Mouse (Mus musculus): ENCODE data around the gene Strn3. TPM values are rescaled to one million over a fixed set of nuclear protein-coding genes. Genes with fewer than 3 reads are reported as not detected.

Strn3 gene
- total and polyA plus RNA-seq, 3 experiments, result 22.1 to 47.9 (median 27.7) TPM

GRCm38 (mm10) chr12:51736381-51736780 lies 44.7 kb upstream of the Strn3 start:
- Histone ChIP-seq H3K4me2 (ENCODE audit: insufficient read depth, low read depth, poor library complexity, severe bottlenecking) (no peak overlapping the region), H3K79me2 (replicated peaks; ENCODE audit: control insufficient read depth, extremely low read depth, insufficient read depth, poor library complexity, severe bottlenecking) (no peaks in the 10 kb centered on the region), H3K4me3 (replicated peaks in 1 of 3; ENCODE audit: low read depth in 2 of 3, low read length in 2 of 3, poor library complexity in 1 of 3) (no peak overlapping the region), H3K9me3 (replicated peaks; ENCODE audit: low read length) (no peaks in the 10 kb centered on the region), H3K4me1 (ENCODE audit: control insufficient read depth in 1 of 2, insufficient read depth in 2 of 2) (no peaks in the 10 kb centered on the region), H3K27ac (ENCODE audit: insufficient read depth, low read depth) (no peak overlapping the region), H3K36me3 (replicated peaks in 1 of 2; ENCODE audit: control insufficient read depth in 1 of 2, insufficient read depth in 1 of 2, low read length in 1 of 2) (peaks cover 4 to 35% of the 10 kb centered on the region in 2 experiments), H3K9ac (ENCODE audit: insufficient read depth, low read depth) (no peak overlapping the region), H3K27me3 (replicated peaks) (no peaks in the 10 kb centered on the region)
- TF ChIP-seq RAD21 (IDR thresholded peaks at IDR 0.05; ENCODE audit: low read depth, low read length) (no peak), CTCF (conservative IDR thresholded peaks at IDR 0.05 in 1 of 2, IDR thresholded peaks at IDR 0.05 in 1 of 2; ENCODE audit: low read depth in 2 of 2, low read length in 2 of 2) (no peak), POLR2A (IDR thresholded peaks at IDR 0.05; ENCODE audit: low read depth, low read length) (no peak), E2F4 (IDR thresholded peaks at IDR 0.05; ENCODE audit: insufficient replicate concordance, low read depth, low read length) (no peak), SIN3A (IDR thresholded peaks at IDR 0.05; ENCODE audit: low read length) (no peak), POLR2AphosphoS2 (IDR thresholded peaks at IDR 0.05; ENCODE audit: low read depth, low read length) (no peak), BHLHE40 (IDR thresholded peaks at IDR 0.05; ENCODE audit: low read depth, low read length) (no peak), MXI1 (IDR thresholded peaks at IDR 0.05; ENCODE audit: low read depth, low read length) (no peak), NRF1 (IDR thresholded peaks at IDR 0.05; ENCODE audit: low read depth, low read length) (no peak), JUN (IDR thresholded peaks at IDR 0.05; ENCODE audit: insufficient read depth, low read depth, low read length) (no peak), IRF4 (IDR thresholded peaks at IDR 0.05; ENCODE audit: low read depth, low read length) (no peak), TBP (conservative IDR thresholded peaks at IDR 0.05; ENCODE audit: low read depth, low read length) (no peak), RCOR1 (conservative IDR thresholded peaks at IDR 0.05; ENCODE audit: low read depth, low read length) (no peak), EP300 (IDR thresholded peaks at IDR 0.05; ENCODE audit: low read length) (no peak)
- in situ Hi-C loops (cut with MboI; ENCODE audit: low pct_ligation_motif_present, low pct_unique_long_range_greater_than_20kb, low sequenced_read_pairs), result no loop called here
- dilution Hi-C loops (cut with MboI; ENCODE audit: extremely low pct_ligation_motif_present, extremely low pct_unique_long_range_greater_than_20kb, low sequenced_read_pairs), result no loop called here
- no peak for DNase-seq (ENCODE audit: extremely low read depth)

DNA sequence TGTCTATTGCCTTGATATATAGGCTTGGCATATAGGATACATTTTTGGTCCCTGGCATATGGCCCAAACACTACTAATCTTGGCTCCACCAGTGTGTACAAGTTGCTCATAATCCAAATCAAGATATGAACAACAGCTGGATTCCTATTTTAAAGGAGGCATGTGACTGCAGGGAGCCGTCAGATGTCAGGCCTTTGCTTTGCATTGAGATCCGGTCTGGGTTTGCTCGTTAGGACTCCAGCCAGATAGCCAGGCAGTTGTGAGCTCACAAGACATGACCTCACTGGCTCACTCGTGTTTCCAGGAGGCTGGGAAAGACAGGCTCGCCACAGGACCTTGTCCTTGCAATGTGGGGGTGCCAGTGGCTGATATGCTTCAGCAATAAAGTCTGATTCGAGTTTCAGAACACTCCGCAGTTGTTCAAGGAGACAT lies 44.2 kb upstream of the Strn3 start:
- Histone ChIP-seq H3K27me3 (replicated peaks) (no peaks in the 10 kb centered on the region), H3K79me2 (replicated peaks; ENCODE audit: control insufficient read depth, extremely low read depth, insufficient read depth, poor library complexity, severe bottlenecking) (no peaks in the 10 kb centered on the region), H3K27ac (ENCODE audit: insufficient read depth, low read depth) (no peak overlapping the region), H3K4me1 (ENCODE audit: control insufficient read depth in 1 of 2, insufficient read depth in 2 of 2) (no peaks in the 10 kb centered on the region), H3K9ac (ENCODE audit: insufficient read depth, low read depth) (no peak overlapping the region), H3K9me3 (replicated peaks; ENCODE audit: low read length) (no peaks in the 10 kb centered on the region), H3K36me3 (replicated peaks in 1 of 2; ENCODE audit: control insufficient read depth in 1 of 2, insufficient read depth in 1 of 2, low read length in 1 of 2) (peaks cover 4 to 30% of the 10 kb centered on the region in 2 experiments), H3K4me3 (replicated peaks in 1 of 3; ENCODE audit: low read depth in 2 of 3, low read length in 2 of 3, poor library complexity in 1 of 3) (no peak overlapping the region), H3K4me2 (ENCODE audit: insufficient read depth, low read depth, poor library complexity, severe bottlenecking) (no peak overlapping the region)
- no peak for TF ChIP-seq HCFC1 (IDR thresholded peaks at IDR 0.05; ENCODE audit: low read depth, low read length)
- TF ChIP-seq ZNF384 (IDR thresholded peaks at IDR 0.05; ENCODE audit: low read depth, low read length), result no peak
- no peak for TF ChIP-seq CTCF (conservative IDR thresholded peaks at IDR 0.05 in 1 of 2, IDR thresholded peaks at IDR 0.05 in 1 of 2; ENCODE audit: low read depth in 2 of 2, low read length in 2 of 2)
- TF ChIP-seq ZC3H11A (IDR thresholded peaks at IDR 0.05; ENCODE audit: low read depth, low read length), result no peak
- TF ChIP-seq TBP (conservative IDR thresholded peaks at IDR 0.05; ENCODE audit: low read depth, low read length), result no peak
- no peak for TF ChIP-seq MYC (IDR thresholded peaks at IDR 0.05; ENCODE audit: low read depth, low read length)
- no peak for TF ChIP-seq SIN3A (IDR thresholded peaks at IDR 0.05; ENCODE audit: low read length)
- no peak for TF ChIP-seq ELF1 (IDR thresholded peaks at IDR 0.05; ENCODE audit: low read depth, low read length)
- TF ChIP-seq MEF2A (IDR thresholded peaks at IDR 0.05; ENCODE audit: borderline replicate concordance, low read depth, low read length), result no peak
- TF ChIP-seq ZKSCAN1 (IDR thresholded peaks at IDR 0.05; ENCODE audit: borderline replicate concordance, low read depth, low read length), result no peak
- TF ChIP-seq MXI1 (IDR thresholded peaks at IDR 0.05; ENCODE audit: low read depth, low read length), result no peak
- TF ChIP-seq TCF12 (IDR thresholded peaks at IDR 0.05; ENCODE audit: low read depth, low read length), result no peak
- no peak for TF ChIP-seq UBTF (IDR thresholded peaks at IDR 0.05; ENCODE audit: low read depth, low read length)
- DNase-seq (ENCODE audit: extremely low read depth), result no peak
- in situ Hi-C loops (cut with MboI; ENCODE audit: low pct_ligation_motif_present, low pct_unique_long_range_greater_than_20kb, low sequenced_read_pairs), result no loop called here
- dilution Hi-C loops (cut with MboI; ENCODE audit: extremely low pct_ligation_motif_present, extremely low pct_unique_long_range_greater_than_20kb, low sequenced_read_pairs), result no loop called here

Data from CH12.LX (cell line).